Mouse (Mus musculus): ENCODE measurements around the gene Zfand5.

- no peak for TF ChIP-seq CTCF (IDR thresholded peaks at IDR 0.05; ENCODE audit: extremely low read depth, insufficient read depth, insufficient read length, insufficient replicate concordance)
- no peak for TF ChIP-seq POLR2A (IDR thresholded peaks at IDR 0.05; ENCODE audit: low read depth, low read length)
These were observed 14.5 kb downstream of the Zfand5 start for GRCm38 (mm10) chr19:21286421-21287097.
